Mouse (Mus musculus) liver, postnatal 0 days (tissue): Measurements from ENCODE around the gene 1700016H13Rik. TPM values are rescaled to one million over a fixed set of nuclear protein-coding genes. Genes with fewer than 3 reads are reported as not detected.

Experiments used
- ATAC-seq: fragments of 200-750 bp; cut with Nextera tagmentation; 2 replicates; pipeline ENCODE4 v1.8.0; 2017; ENCODE audit warnings: mild to moderate bottlenecking, moderate library complexity
- DNase-seq: peaks from one replicate; pipeline ENCODE4 v3.0.0-alpha.2; 2016
- H3K27ac ChIP-seq: fragments of 300-500 bp; sonication (generic); 2 replicates; pipeline ENCODE4 v1.5.1; 2014; ENCODE audit warnings: antibody characterized with exemption, moderate library complexity, mild to moderate bottlenecking, low read depth
- H3K27me3 ChIP-seq: fragments of 300-500 bp; sonication (generic); 2 replicates; pipeline ENCODE4 v1.6.1; 2014; ENCODE audit warnings: low read length, control low read depth, mixed read lengths; ENCODE audit not compliant: insufficient read depth
- H3K36me3 ChIP-seq: fragments of 300-500 bp; sonication (generic); replicated peaks from 2 replicates; pipeline ENCODE4 v1.6.1; 2014; ENCODE audit warnings: mild to moderate bottlenecking, control low read depth, low read length, moderate library complexity, mixed read lengths; ENCODE audit not compliant: insufficient read depth
- H3K4me1 ChIP-seq: fragments of 300-500 bp; sonication (generic); 2 replicates; pipeline ENCODE4 v1.6.1; 2014; ENCODE audit warnings: antibody characterized with exemption, mild to moderate bottlenecking, control low read depth; ENCODE audit not compliant: insufficient read depth
- H3K4me2 ChIP-seq: fragments of 300-500 bp; sonication (generic); 2 replicates; pipeline ENCODE4 v1.6.1; 2014; ENCODE audit warnings: low read depth, mild to moderate bottlenecking, low read length, moderate library complexity, mixed read lengths
- H3K4me3 ChIP-seq: fragments of 300-500 bp; sonication (generic); 2 replicates; pipeline ENCODE4 v1.5.1; 2014; ENCODE audit warnings: low read depth, low read length
- H3K9ac ChIP-seq: fragments of 300-500 bp; sonication (generic); replicated peaks from 2 replicates; pipeline ENCODE4 v1.6.1; 2014; ENCODE audit warnings: mild to moderate bottlenecking, moderate library complexity
- H3K9me3 ChIP-seq: fragments of 300-500 bp; sonication (generic); 2 replicates; pipeline ENCODE4 v1.6.1; 2016; ENCODE audit warnings: mild to moderate bottlenecking, control low read depth, low read length, mixed read lengths
- CTCF ChIP-seq: sonication (generic); IDR thresholded peaks from 2 replicates; pipeline ENCODE4 v1.5.1; 2016; ENCODE audit warnings: antibody characterized with exemption, low read depth
- EP300 ChIP-seq: IDR thresholded peaks from 2 replicates; pipeline ENCODE4 v1.6.1; 2016; ENCODE audit warnings: antibody characterized with exemption, low read depth, mild to moderate bottlenecking
- WGBS: fragments of 180-500 bp; shearing (Covaris S2); extraction: QIAGEN DNeasy Blood & Tissue Kit; methylation state at CpG from one replicate; pipeline ENCODE4 v1.1.7; 2014; ENCODE audit not compliant: insufficient replicate concordance; 5-methylcytosine and 5-hydroxymethylcytosine counted together
- polyA plus RNA-seq: library from polyadenylated mRNA; unstranded; fragments of >200 nt; fragmentation: Nextera tagmentation; extraction: Ambion mirVana; gene quantifications from 2 replicates; pipeline ENCODE4 v1.2.1, GENCODE M21; 2015

1700016H13Rik gene
- polyA plus RNA-seq, 1 experiment from 2014 or later, result not detected

GRCm38 (mm10) chr5:103658921-103659320 is 3.1 kb upstream of the 1700016H13Rik start:
- Histone ChIP-seq H3K27me3 (no peaks in the 10 kb centered on the region), H3K9ac (no peak overlapping the region), H3K27ac (no peak overlapping the region), H3K4me1 (peaks cover 7% of the 10 kb centered on the region; the same call in 1 of the 2 replicates), H3K4me3 (no peak overlapping the region), H3K9me3 (no peaks in the 10 kb centered on the region), H3K4me2 (no peak overlapping the region), H3K36me3 (no peaks in the 10 kb centered on the region)
- TF ChIP-seq CTCF (peak; percentile 51), EP300 (no peak)
- DNase-seq, result peak; percentile 23
- 57% methylated on average over 5 of the region's 5 CpGs for WGBS
- no peak for ATAC-seq

- DNase-seq, result no peak
- Histone ChIP-seq H3K27me3 (no peaks in the 10 kb centered on the region), H3K4me2 (peak overlapping the region; percentile 97), H3K9ac (no peak overlapping the region), H3K27ac (no peak overlapping the region), H3K4me1 (peaks cover 7% of the 10 kb centered on the region; the same call in 1 of the 2 replicates), H3K36me3 (no peaks in the 10 kb centered on the region), H3K4me3 (no peak overlapping the region), H3K9me3 (no peaks in the 10 kb centered on the region)
- ATAC-seq, result no peak
- WGBS, result 64% methylated on average over 4 of the region's 4 CpGs
- TF ChIP-seq CTCF (no peak), EP300 (no peak)
Observed at GRCm38 (mm10) chr5:103654780-103655179, 1.0 kb downstream of the 1700016H13Rik start.

GRCm38 (mm10) chr5:103654225-103654624 is 1.6 kb downstream of the 1700016H13Rik start:
- 28% methylated on average over 6 of the region's 6 CpGs for WGBS

GRCm38 (mm10) chr5:103647320-103647719 is 8.5 kb downstream of the 1700016H13Rik start:
- DNase-seq, result no peak
- TF ChIP-seq EP300 (no peak), CTCF (no peak)
- Histone ChIP-seq H3K4me3 (no peak overlapping the region), H3K9me3 (no peaks in the 10 kb centered on the region), H3K9ac (no peak overlapping the region), H3K27ac (no peak overlapping the region), H3K4me1 (no peaks in the 10 kb centered on the region), H3K4me2 (no peak overlapping the region), H3K27me3 (no peaks in the 10 kb centered on the region), H3K36me3 (no peaks in the 10 kb centered on the region)
- no peak for ATAC-seq
- WGBS, result 72% methylated on average over 3 of the region's 3 CpGs

More at GRCm38 (mm10) chr5:103654225-103654624, 1.6 kb downstream of the 1700016H13Rik start:
- Histone ChIP-seq H3K27ac (no peak overlapping the region), H3K4me3 (no peak overlapping the region), H3K4me2 (no peak overlapping the region), H3K9me3 (no peaks in the 10 kb centered on the region), H3K27me3 (no peaks in the 10 kb centered on the region), H3K36me3 (no peaks in the 10 kb centered on the region), H3K4me1 (peaks cover 7% of the 10 kb centered on the region; the same call in 1 of the 2 replicates), H3K9ac (no peak overlapping the region)
- ATAC-seq, result no peak
- TF ChIP-seq EP300, result no peak
- TF ChIP-seq CTCF, result peak; percentile 71
- DNase-seq, result peak; percentile 64

DNA sequence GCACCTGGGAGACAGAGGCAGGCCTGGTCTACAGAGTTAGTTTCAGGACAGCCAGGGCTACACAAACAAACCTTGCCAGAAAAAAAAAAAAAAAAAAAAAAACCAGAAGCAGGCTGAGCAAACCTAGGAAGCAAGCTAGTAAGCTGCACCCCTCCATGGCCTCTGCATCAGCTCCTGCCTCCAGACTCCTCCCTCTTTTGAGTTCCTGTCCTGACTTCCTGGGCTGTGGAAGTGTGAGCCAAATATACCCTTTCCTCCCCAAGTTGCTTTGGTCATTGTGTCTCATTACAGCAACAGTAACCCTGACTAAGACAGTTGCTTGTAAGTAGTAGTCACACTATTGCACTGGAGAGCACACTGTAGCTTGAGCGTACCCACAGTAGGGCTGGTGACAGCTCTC is 11.6 kb downstream of the 1700016H13Rik start:
- DNase-seq (no peak), ATAC-seq (peak; percentile 36; the same call in 1 of the 2 replicates)
- H3K36me3 ChIP-seq, result no peaks in the 10 kb centered on the region
- no peak overlapping the region for H3K4me2 ChIP-seq
- H3K27ac ChIP-seq, result no peak overlapping the region
- WGBS, result 92% methylated on average over 1 of the region's 1 CpGs
- H3K9ac ChIP-seq, result no peak overlapping the region
- H3K4me3 ChIP-seq, result no peak overlapping the region
- no peaks in the 10 kb centered on the region for H3K4me1 ChIP-seq
- TF ChIP-seq EP300 (no peak), CTCF (no peak)
- no peaks in the 10 kb centered on the region for H3K27me3 ChIP-seq
- no peaks in the 10 kb centered on the region for H3K9me3 ChIP-seq

- ATAC-seq (no peak), DNase-seq (no peak)
- Histone ChIP-seq H3K4me1 (no peaks in the 10 kb centered on the region), H3K9ac (no peak overlapping the region), H3K4me3 (no peak overlapping the region), H3K9me3 (no peaks in the 10 kb centered on the region), H3K4me2 (no peak overlapping the region), H3K36me3 (no peaks in the 10 kb centered on the region), H3K27me3 (no peaks in the 10 kb centered on the region), H3K27ac (no peak overlapping the region)
- WGBS, result 71% methylated on average over 2 of the region's 2 CpGs
- TF ChIP-seq CTCF, result no peak
- TF ChIP-seq EP300, result no peak
Observed at GRCm38 (mm10) chr5:103637162-103637561, 18.6 kb downstream of the 1700016H13Rik start.

GRCm38 (mm10) chr5:103629854-103630580 is 25.8 kb downstream of the 1700016H13Rik start:
- TF ChIP-seq EP300, result no peak
- TF ChIP-seq CTCF, result no peak
- no peaks in the 10 kb centered on the region for H3K36me3 ChIP-seq
- ATAC-seq, result no peak
- H3K9ac ChIP-seq, result no peak overlapping the region
- no peaks in the 10 kb centered on the region for H3K9me3 ChIP-seq
- H3K4me3 ChIP-seq, result no peak overlapping the region
- peaks cover 9% of the 10 kb centered on the region; the same call in 1 of the 2 replicates for H3K4me1 ChIP-seq
- H3K27me3 ChIP-seq, result no peaks in the 10 kb centered on the region
- H3K4me2 ChIP-seq, result no peak overlapping the region
- 67% methylated on average over 9 of the region's 9 CpGs for WGBS
- no peak for DNase-seq
- H3K27ac ChIP-seq, result peak overlapping the region; percentile 51; the same call in 1 of the 2 replicates
